Mouse (Mus musculus) heart, adult 18-20 months (tissue): ENCODE data around the gene Rtkn2. TPM values are rescaled to one million over a fixed set of nuclear protein-coding genes. Genes with fewer than 3 reads are reported as not detected.
"Not testable (repeated sequence)": the region's sequence is repeated elsewhere in the genome, so short reads cannot be mapped to it uniquely, and the experiment has no call there.

Experiments
- DNase-seq, 2 experiments: peaks; one replicate each; pipeline ENCODE4 v3.0.0; 2021 to 2022; ENCODE audit warnings: mixed read lengths in 1 of 2
- total RNA-seq, 2 experiments: library from RNA; stranded (reverse); gene quantifications; 2 replicates each; pipeline ENCODE4 v1.2.3; 2021

The Rtkn2 gene
- total RNA-seq, 2 experiments from 2014 or later, result 0.22 to 0.41 TPM

DNA sequence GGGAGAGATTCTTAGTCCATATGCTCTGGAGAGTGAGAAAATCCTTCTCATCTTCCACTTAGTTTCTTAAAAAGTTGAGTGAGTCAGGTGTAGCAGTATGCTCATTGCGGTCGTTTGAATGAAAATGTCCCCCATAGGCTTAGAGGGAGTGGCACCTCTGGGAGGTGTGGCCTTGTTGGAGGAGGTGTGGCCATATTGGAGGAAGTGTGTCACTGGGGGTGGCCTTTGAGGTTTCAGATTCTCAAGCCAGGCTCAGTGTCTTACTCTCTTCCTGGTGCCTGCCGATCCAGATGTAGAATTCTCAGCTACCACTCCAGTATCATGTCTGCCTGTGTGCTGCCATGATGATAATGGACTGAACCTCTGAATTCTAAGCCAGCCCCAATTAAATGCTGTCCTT is 99.3 kb downstream of the Rtkn2 start:
- no peak for DNase-seq

DNA sequence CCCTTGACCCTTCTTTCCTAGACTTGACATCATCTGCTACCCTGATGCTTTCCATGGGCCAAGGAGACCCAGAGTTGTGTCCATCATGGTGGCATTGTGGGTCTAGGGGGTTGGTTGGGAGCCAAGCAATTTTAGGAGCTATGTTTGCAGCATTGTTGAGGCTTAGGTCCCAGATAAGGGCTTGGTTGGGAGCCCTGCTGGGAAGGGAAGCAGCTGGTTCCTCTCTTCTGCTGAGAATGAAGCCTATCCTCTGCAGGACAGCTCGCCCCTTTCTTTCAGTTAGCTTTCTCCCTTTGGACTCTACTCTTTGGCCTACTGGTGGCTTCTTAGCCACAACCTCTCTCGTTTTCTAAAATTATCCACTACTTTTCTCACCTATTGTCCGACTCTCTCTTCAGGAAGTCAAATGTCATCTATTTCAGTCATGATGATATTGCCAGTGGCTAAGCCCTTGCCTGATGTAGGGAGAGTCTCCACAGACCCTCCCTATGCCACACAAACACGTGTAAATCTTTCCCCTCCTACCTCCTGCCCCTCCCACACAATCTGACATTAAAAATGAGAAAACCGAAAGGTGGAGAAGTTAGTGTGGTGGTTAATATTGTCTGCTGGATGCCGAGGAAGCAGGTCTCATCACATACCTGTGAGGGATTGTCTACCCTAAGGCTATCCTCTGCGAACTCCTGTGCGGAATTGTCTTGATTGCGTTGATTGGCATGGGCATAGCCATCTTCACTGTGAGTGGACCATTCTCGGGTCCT is 100.7 kb downstream of the Rtkn2 start:
- DNase-seq, result peak in 1 of 2 experiments; percentile 38

DNA sequence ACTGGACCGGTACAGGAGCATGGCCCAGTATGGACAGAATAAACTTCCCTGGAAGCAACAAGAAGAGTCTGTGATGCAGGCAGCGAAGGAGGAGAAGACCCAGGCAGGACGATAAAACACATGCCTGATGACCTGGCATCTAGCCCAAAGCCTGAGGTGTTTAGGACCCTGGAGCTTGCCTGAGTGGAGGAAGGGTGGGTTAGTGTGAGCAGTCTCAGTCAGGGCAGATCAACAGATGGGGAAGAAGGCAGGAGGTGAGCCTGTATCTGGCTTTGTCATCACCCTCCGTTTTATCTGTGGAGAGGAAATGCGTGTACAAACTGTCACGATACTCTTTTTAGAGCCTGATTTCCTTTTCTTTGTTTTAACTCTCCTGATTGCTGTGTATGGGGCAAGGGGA is 102.3 kb downstream of the Rtkn2 start:
- peak in 1 of 2 experiments; percentile 77 for DNase-seq

DNA sequence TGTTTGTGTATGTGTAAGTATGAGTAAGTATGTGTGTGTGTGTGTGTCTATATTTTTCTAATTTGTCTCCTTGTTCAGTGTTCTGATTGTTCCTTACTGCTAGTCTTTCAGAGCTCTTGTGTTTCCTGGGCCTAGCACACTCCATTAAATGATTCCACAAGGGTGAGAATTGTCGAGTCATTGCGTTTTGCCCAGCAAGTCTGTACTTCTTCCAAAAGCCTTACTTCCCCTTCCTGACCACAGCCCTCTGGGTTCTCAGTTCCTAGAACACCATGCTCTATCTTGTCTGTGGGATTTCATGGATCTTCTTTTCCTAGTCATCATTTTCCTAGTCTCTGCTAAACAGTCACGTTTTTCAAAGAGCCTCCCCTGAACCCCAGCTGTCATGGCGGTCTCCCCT is 106.2 kb downstream of the Rtkn2 start:
- peak in 1 of 2 experiments; percentile 57 for DNase-seq

DNA sequence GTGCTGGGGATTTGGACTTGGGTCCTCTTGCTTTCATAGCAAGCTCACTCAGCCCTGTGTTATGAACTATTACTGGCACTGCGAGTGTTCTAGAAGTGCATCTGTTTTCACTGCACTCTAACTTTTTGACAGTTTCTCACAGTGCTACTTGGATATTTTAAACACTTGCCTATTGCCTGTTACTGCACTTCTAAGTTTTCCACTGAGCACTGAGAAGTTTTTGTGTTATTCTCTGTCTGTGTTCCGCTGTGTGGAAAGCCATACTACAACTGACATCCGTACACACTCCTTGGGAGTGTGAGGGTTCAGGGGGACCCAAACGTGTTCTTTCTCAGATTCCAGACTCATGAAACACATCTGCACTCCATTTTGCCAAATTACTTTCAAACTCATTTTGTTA is 107.6 kb downstream of the Rtkn2 start:
- DNase-seq, result no peak

DNA sequence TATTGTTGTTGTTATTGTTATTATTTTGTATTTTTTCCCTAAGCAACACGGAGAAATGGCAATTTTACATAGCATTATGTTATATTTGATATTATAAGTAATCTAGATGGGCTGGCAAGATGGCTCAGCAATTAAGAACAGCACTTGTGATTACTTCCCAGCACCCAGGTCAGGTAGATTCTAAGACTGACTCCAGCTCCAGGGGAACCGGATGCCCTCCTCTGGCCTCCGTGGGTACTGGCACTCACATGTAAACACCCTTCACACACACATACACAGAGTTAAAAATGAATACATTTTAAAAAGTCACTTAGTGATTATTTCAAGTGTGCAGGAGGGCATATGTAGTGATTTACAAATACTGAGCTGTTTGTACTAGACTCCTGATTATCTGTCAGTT is 108.4 kb downstream of the Rtkn2 start:
- no peak for DNase-seq

DNA sequence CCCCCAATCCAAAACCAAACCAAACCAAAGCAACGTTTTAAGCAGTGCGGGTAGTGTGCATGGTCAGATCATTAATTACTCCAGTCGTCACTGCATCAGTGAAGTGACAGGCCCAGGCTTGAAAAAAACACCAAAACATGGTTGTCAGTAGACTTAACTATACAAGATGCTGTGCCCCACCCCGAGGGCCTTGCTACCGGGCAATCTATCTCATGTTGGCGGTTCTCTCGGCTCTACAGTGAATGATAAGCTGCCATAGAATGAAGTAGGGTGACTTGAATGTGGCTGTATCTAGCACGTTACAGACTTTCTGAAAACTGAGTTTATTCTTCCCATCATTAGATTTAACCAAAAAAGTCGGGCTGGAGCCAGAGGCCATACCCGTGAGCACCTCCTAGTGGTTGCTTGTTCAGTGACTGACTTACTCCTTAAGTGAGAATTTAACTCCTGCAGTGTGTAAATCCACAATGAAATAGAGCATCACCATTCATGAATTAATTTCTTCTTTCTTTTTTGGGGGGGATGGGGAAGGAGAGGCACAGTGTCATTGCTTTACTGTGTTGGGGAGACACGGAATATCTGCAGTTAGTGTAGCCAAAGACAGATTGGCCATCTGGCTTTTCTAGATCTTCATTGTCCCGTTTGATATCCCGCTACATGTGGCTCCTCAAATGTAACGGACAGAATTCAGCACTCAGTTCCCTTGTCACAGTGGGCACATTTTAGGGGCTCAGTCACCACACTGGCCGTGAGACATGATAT is 110.2 kb downstream of the Rtkn2 start:
- DNase-seq, result peak; percentile 7 to 41

DNA sequence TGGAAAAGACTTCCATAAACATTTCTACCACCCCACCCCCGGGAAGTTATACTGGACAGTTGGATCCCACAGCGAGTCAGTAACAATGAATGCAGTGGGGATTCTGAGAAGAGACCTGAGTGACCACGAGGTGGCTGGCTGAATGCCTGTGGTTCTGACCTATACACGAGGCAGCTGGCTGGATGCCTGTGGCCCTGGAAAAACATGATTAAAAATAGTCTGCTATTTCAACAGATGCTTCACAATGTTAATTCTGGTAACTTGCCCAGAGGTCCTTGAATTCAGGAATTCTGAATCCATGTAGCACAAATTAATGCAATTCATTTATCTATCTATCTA is 110.8 kb downstream of the Rtkn2 start:
- peak; percentile 94 to 95 for DNase-seq

DNA sequence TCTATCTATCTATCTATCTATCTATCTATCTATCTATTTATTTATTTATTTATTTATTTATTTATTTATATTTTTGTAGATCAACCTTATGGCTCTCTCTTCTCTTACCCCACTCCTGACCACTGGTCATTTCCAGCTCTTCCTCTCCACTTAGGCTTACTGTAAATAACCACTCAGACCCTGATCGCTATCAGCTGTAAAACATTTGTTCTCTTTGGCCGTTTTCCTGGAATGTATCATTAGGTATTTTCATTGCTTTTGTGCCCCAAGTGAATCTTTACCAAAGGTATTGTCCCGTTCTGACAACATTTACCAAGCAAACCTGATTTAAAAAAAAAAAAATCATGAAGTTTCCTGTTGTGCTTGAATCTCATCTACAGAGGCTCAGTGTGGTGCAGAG is 111.2 kb downstream of the Rtkn2 start:
- DNase-seq, result no peak

DNA sequence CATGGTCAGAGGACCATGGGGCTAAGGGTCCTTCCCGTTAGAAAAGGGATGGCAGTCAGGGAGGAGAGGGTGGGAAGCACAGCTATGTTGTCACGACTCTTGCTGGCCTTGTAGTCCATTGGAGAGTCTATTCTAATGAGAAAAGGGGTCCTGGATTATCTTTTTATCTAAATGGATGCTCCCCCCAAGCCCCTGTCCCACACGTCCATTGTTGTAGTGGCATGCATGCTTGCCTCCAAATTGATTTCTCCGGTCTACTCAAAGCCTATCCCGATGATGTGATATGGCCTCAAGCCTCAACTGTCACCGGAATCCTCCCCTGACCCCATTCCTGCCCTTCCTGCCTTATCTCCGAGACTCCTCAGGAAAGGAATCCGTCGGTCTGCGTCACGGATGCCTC is 111.6 kb downstream of the Rtkn2 start:
- DNase-seq, result peak in 1 of 2 experiments; percentile 27

DNA sequence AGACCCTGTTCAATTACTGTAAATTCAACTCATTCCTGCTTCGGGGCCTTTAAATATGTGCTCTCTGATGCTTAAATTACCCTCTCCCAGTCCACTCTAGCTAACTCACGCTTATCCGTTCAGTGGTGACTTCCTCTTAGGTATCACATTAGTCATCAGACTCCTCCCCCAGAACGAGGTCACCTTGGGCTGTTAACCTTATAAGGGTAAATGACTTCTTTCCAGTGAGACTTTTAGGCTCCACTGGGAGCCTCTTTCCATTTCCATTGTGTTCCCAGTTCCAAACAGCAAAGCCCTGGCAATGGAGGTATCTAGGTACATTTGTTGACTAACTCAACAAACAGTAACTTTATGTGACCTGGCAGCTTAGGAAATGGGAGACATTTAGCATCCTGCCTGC is 112.5 kb downstream of the Rtkn2 start:
- no peak for DNase-seq

DNA sequence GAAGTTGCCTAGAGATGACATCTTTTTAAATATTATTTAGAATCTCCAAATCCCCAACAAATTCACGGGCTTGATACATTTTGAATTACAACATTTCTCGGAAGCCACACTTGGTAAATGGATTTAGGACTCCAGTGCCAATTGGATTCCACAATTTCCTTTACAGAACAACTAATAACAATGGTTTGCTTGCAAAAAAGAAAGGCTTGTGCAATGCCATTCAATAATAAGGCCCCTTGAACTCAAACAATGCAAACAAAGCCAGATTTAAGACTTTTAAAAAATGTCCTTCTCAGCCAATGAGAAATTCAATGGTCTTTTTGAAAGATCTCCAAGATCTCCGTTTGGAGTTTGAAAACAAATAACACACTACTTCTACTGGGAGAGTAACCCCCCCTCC is 114.1 kb downstream of the Rtkn2 start:
- DNase-seq, result no peak

DNA sequence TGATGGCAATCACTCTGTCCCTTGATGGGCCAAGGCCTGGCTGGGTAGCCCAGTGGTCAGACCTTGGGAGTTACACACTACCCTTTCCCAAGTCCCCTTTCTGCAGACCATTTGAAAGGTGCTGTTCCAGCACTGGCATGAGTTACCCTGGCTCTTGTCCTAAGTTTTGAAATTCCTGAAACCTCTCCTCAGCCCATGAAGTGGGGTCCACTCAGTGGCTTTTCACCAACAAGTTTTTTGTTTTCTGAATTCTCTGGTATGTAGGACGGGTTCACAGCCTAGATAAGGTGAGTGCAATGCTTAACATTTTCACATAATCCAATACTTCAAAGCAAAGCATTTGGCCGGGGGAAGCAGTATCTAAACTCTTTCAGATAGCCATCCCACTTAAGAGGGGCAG is 115.8 kb downstream of the Rtkn2 start:
- no peak for DNase-seq

DNA sequence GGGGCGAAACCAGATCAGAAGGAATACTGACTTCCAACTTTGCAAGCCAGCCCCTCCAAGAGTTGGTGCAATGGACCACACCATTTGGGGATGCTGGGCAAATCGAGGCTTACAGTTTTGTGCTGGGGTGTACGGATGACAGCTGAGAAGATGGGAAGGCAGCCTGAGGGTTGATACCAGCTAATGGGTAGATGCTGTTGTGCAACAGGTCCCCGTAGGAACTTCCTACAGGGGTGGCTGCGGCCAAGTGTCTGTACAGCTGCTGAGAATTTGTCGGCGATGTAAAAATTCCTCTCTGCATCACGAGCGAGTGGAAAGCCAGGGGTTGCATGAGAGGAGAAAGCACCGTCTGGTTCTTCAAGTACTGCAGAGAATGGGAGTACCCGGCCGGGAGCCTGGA is 117.0 kb downstream of the Rtkn2 start:
- DNase-seq, result peak in 1 of 2 experiments; percentile 8

DNA sequence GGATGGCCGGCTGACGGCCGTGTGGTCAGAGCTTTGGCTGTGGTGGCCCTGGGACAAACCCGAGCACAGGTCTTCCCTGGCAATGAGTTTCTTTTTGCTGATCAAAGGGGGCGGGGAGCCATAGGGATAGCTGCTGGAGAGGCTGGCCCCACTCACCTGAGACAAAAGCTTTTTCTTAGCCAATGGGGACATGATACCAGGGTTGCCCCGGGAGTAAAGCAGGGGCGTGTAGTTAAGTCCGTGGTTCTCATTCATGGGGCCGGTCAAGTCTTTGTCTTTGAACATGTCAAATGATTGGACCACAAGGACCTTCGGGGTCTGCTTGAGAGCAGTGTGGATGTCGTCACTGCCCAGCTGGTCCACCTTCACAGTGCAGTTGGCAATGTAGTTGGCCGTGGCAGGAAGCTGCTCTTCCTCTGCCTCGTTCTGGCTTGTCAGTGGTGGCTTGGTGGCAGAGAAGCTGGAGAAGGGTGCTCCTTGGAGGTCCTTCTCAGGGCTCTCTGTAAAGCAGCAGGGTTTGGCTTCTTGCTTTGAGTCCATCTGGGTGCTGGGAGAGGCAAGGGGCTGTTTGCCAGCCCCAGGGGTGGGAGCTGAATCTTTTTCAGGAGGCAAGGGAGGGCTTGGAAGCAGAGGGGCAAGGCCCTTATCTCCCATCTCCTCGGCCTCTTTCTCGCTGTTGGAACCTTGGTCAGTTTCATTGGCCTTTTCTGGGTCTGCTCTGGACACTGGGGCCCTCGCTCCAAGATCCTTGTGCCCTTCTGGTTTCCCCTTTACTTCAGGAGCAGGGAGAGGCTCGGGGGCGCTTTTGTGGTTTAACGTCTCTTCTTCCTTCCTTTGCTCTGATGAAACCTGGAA is 118.7 kb downstream of the Rtkn2 start:
- DNase-seq, result peak in 1 of 2 experiments; percentile 8

DNA sequence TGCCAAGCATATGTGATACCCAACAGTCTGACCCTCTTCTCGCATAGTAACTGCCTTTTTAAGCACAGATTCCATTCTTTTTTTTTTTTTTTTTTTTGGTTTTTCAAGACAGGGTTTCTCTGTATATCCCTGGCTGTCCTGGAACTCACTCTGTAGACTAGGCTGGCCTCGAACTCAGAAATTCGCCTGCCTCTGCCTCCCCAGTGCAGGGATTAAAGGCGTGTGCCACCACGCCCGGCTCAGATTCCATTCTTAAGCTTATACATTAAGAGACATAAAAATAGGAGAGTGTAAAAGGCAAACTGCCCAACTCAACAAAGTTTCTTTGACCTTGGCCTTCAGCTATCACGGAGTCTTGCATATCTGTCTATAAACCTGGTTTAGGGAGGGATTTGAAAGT is 120.4 kb downstream of the Rtkn2 start:
- DNase-seq, result not testable (repeated sequence)

DNA sequence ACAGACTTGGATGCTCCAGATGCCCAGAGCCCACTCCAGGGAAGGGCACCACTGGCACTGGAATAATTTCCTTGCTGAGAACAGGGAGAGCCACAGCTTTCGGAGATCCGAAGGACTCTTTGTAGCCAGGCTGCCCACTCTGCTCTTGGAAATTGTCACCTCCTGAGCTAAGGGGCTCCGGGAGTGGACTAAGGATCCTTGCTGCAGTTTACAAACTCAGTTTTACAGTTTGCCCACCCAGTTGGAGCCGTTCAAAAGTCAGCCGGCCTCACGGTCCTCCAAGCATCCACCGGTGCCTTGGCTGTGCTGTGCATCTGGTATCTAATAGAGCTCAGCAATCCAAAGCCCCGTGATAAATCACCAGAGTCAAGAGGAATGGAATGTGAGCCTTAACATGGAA is 121.1 kb downstream of the Rtkn2 start:
- peak in 1 of 2 experiments; percentile 14 for DNase-seq

DNA sequence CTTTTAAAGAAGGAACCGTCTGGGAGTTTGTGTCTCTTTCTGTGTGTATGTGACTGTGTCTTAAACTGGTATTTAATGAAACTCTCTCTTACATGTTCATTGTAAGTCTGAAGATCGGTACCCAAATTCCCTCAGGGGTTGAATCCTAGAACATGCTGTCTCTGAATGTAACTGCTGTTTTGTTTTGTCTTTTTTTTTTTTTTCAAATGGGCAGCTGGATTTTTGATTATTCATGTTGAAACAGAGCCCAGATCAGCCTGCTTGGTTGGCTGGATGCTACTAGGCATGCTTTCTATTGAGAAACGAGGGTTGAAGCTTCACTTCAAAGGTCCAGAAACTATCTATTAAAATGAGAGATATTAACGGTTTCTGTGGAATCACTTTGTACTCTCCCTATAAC is 121.9 kb downstream of the Rtkn2 start:
- DNase-seq, result peak; percentile 43 to 55

DNA sequence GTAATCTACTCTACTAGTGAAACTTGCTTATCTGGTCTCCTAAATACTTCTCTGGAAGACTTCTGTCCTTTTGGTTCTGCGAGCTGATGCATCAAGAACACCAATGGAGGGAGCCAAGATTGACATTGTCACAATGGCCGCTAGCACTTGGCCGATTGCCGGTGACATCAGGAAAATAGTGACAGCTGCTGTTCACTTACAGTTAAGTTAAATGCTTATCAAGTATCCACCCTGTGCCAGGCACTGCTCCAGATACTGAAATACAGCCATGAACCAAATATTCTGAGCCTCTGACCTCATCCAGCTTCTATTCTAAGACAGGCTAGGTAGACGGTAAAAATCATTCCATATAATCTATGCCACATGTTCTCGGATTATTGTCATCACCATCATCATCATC is 123.2 kb downstream of the Rtkn2 start:
- peak; percentile 84 to 89 for DNase-seq

DNA sequence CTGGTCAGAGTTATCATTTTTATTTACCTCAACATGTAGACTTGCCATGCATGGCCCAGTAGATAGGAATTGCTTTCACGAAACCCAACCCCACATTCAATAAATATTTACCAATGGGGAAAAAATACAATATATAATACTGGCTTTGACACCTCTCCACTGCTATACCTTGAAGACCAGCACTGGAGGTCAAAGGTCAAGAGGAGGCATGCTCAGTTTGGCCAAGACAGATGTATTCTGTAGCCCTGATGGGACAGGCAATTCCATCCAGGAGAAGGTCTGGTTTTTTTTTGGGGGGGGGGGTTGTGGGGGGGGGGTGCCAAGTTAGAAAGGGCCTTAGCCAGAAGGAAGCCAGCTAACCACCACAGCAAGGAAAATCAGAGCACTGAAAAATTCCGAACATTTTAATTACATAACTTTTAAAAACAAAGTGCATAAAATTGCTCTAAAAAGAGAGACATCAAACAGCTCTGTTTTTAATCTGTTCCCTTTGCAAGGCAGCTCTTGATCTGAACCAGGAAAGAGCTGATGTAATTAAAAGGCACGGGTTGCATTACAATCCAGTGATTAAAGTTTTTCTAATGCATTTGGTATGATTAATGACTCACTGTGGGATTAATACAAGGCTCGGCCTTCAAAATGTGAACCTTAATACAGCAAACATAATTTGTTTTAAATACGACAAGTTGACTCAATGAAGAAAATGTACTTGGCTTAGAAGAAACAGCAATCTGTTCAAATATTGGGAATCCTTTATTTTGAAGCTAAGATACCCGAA is 123.9 kb downstream of the Rtkn2 start:
- peak in 1 of 2 experiments; percentile 49 for DNase-seq

DNA sequence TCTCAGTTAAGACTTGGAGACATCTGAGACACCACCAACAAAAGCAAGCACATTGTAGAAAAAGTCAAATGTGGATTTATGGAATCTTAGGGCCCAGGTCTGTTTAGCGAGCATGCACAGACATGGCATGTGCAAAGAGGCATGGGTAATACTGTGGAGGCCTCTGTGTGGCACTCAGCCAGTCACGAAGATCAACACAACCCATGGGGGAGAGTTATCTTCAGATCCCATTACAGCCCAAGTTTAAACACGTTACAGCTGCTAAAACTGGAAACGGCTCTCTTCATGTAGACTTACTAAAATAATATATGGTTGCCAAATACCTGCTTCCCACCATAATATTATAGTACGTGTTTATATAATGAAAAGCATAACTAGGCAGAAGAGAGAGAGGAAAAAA is 124.6 kb downstream of the Rtkn2 start:
- peak; percentile 58 to 71 for DNase-seq

DNA sequence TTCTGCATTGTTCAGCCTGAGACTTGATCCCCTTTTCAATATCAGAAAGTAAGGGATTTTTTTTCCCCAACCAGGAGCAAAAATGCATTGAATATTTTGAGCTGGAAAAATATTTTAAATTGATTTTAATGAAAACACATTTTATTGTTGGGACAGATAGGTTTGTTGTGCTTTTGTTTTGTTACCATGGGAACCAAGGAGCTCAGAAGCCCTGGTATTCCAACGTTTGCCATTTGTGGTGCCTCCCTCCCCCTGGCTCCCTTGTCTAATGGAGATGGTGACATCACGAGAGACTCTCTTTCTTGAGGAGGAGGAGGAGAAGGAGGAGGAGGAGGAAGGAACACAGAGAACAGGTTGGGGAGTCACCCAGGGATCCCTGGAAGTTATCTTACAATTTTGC is 125.1 kb downstream of the Rtkn2 start:
- DNase-seq, result peak; percentile 66 to 68
